Mouse (Mus musculus) hindlimb bud, embryonic 11.5 days (tissue): ENCODE results near the gene Lin54.

Experiments
- DNase-seq: peaks from one replicate; pipeline ENCODE4 v3.0.0-alpha.2; 2012; ENCODE audit warnings: low read depth, low spot score; ENCODE audit errors: extremely low spot score

Gene Lin54

DNA sequence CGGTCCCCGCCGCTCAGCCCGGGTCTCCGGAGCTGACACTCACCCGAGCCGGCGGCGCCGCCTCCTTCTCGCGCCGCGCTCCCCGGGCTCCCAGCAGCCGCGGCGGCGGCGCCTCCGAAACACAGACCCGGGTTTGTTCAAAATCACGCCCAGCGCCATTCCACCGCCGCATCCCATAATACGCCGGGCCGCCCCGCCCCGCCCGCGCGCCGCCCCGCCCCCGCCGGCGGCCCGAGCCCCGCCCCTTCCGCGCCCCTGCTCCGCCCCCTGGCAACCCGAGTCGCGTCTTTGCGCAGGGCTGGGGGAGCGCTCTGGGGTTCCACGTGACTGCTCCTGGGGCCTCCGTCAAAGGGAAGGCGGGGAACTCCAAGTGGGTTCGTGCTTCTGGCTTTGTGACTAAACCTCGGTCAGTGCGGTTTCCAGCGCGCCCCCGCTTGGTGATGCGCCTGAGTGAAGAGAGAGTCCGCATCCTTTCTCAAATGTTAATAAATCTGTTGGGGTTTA, at the start of gene Lin54:
Lin54 (minus strand) TSS at position 182 of the 504 bp plus-strand sequence.
- no peak for DNase-seq

- DNase-seq: no peak
Observed at GRCm38 (mm10) chr5:100550151-100550550, 49.7 kb upstream of the Lin54 start.

DNA sequence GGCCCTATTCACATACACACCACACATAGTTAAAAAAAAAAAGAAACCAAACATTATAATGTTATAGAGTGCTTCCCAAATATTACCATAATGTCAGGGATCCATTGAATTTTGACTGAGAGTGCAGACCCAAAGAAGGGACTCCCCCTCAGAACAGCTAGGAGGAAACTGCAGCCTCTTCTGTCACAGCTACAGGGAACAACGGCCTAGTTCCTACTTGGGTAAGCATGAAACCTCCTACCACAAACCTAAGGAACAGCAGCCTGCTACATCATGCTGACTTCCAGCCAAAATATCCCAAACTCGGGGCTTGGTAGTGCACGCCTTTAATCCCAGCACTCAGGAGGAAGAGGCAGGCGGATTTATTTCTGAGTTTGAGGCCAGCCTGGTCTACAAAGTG, 48.9 kb upstream of the Lin54 start:
- DNase-seq: no peak

- no peak for DNase-seq
Observed at GRCm38 (mm10) chr5:100548236-100548635, 47.8 kb upstream of the Lin54 start.

GRCm38 (mm10) chr5:100546294-100547080, 46.0 kb upstream of the Lin54 start:
- no peak for DNase-seq

DNA sequence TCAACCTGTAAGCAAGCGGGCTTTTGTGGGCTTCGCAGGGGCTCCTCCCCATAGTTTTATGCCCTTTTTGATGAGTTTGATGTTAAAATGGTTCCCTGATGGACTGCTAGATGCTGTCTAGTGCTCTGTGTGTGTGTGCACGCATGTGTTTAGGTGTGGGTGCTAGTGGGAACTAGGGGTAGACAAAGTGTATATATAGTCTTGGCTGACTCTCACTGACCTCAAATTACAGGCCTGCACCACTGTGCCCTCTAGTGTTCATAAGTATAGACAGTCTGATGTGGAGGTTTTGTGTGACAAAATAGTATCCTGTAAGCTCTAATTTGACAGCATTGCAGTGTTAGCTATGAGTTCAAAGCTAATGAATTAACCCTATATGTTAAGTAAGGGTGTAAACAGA, 36.2 kb upstream of the Lin54 start:
- no peak for DNase-seq

DNA sequence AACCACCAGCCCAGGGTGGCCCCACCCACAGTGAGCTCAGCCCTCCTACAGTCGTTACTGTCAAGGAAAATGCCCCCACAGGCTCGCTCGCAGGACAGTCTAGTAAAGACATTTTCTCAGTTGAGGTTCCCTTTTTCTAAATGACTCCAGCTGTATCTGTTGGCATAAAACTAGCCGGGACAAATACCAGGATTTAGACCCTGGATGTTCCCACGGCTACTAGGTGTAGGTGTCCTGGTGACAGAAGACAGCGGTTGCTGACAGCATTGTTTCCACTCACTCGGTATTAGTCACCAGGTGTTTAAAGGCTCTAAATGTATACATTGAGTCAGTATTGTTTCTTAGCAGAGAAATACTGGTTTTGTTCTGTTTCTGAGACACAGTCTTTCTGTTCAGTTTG, 35.4 kb upstream of the Lin54 start:
- DNase-seq: no peak

GRCm38 (mm10) chr5:100526164-100526563, 25.7 kb upstream of the Lin54 start:
- no peak for DNase-seq

DNA sequence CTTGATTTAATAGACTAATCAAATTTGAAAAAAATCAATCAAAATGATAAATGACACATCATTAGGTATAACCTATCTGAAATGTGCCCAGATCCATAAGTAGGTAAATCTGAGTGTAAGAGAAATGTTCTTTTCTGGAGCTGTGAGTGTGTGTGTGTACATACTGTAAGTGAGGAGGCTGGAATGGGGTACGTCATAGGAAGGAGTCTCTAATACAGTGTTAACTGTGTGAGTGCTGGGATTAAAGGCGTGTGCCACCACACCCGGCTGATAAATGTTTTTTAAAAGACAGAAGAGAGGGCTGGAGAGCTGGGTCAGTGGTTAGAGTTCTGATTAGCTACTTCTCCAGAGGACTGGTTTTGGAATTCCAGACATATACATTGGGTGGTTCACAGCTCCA, 25.2 kb upstream of the Lin54 start:
- DNase-seq: no peak

DNA sequence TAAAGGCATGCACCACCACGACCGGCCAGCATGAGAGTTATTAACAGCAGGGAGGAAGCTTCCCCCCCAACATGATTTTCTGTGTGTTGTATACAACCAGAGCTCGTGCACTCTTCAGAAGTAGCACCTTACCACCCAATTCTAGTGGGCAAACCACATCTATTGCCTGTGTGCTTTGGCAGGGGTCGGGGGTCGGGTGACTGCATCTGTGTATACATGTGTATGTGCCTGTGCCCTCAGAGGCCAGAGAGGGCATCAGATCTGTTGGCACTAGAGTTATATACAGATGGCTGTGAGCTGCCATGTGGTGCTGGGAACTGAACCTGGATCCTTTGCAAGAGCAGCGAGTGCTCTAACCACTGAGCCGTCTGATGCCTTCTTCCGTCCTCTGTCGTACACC, 24.5 kb upstream of the Lin54 start:
- DNase-seq: no peak

DNA sequence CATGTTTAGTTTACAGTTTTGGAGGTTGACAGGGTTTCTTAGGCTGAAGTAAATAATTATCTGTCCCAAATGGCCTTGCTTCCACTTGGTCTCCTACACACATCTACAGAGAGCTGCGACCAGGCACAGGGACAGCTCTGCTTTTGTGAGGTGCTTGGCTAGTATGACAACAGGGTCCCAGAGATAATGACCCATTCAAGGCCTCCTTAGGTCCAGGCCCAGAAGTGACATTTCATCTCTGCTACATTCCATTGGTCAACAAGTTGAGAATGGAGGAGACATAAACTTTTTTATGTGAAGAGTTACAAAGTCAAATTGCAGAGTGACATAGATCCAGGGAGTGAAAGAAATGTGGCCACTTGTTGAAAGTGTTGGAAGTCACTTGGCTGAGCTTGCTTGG, 22.9 kb upstream of the Lin54 start:
- no peak for DNase-seq

DNA sequence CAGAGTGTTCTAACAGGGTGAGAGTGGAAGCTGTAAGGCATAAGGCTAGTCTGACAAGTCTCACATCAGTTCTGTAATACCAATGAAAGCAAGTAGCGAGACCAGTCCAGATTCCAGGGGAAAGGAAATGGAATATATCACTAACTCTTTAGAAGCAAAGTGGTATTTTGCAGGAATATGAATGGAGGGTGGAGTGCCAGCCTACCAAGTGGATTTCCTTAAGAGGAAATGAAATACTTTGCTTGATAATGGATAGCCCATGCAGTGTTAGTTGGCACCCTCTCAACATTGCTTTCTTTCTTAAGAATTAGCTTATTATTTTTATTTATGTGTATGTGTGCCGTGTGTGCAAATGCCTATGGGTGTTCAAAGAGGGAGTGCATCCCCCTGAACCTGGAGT, 19.8 kb upstream of the Lin54 start:
- no peak for DNase-seq

GRCm38 (mm10) chr5:100519027-100519411, 18.6 kb upstream of the Lin54 start:
- no peak for DNase-seq

DNA sequence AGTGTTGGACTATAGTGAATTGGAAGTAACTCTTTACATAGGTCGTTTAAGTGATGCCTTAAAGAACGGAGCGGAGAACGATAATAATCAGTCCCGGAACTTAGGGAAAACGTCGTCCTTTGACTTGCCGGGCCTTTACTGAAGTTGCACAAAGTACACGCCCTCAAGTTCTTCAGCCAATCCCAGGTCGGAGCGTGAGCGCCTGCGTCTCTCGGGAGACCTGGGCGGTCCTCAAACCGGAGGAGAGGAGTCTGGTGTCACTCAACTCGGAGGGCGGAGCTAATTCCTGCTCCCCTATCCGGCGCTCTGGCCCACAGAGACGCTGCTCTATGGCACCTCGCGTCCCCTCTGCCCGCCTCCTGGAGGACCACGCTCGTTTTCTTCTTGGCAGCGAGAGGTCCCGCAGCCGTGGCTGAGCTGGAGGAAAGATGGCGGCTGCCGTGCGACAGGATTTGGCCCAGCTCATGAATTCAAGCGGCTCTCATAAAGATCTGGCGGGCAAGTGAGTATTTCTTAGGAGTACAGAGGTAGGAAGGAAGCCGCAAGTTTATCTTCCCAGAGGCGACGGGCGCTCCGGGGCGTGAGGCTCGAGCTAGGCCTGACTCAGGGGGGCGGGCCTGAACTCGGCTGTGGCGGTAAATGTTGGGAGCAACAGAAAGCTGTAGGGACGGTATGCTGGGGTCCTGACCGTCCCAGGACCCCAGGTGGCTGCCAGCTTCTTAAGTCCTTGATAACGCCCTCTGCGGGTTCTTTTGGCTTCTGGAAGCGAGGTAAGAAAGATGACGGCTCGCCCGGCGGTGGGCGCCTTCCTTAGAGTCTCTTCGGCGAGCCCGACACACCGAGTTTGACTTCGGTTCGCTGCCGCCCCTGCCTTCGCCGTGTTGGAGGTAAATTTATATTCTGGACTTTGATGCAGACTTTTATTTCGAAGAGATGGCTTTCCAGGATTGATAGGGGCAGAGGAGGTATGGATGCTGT, 17.9 kb upstream of the Lin54 start, which contains the start of gene Cops4:
Cops4 (plus strand) TSS at position 261 of the 978 bp plus-strand sequence.
- DNase-seq: peak; percentile 99

DNA sequence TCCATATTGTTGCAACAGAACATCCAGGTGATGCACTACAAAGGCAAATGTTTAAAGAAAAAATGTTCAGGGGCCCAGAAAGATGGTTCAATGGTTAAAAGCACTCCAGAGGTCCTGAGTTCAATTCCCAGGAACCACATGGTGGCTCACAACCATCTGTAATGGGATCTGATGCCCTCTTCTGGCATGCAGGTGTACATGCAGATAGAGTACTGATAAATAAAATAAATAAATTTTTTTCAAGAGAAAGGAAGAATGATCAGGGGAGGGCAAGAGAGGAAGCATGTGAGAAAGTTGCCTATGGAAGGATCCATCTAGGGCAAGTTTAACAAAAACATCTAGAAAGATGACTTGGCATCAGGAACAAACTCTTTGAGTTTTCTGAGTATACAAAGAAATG, 12.1 kb upstream of the Lin54 start:
- DNase-seq: no peak

GRCm38 (mm10) chr5:100509247-100509646, 8.8 kb upstream of the Lin54 start:
- DNase-seq: no peak

DNA sequence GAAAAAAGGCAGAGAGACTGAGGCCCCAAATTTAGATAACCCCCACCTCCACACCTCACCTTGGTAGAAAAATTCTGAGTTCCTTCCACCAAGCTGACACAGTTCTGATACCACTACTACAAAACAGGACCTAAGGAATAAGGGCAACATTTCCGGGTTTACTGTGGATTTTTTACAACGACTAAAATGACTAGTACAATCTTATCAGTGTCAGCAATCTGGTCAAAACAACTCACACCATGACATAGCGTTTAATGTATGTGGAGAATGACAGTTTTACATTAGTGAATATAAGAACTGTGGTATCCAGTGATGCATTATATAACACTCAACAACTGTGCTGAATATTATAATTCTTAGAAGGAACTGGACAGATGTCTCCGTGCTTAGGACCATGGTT, 828 bp upstream of the Lin54 start:
- no peak for DNase-seq

GRCm38 (mm10) chr5:100499831-100500304, 571 bp downstream of the Lin54 start:
- no peak for DNase-seq

- no peak for DNase-seq
Observed at GRCm38 (mm10) chr5:100499243-100499642, 1.2 kb downstream of the Lin54 start.

DNA sequence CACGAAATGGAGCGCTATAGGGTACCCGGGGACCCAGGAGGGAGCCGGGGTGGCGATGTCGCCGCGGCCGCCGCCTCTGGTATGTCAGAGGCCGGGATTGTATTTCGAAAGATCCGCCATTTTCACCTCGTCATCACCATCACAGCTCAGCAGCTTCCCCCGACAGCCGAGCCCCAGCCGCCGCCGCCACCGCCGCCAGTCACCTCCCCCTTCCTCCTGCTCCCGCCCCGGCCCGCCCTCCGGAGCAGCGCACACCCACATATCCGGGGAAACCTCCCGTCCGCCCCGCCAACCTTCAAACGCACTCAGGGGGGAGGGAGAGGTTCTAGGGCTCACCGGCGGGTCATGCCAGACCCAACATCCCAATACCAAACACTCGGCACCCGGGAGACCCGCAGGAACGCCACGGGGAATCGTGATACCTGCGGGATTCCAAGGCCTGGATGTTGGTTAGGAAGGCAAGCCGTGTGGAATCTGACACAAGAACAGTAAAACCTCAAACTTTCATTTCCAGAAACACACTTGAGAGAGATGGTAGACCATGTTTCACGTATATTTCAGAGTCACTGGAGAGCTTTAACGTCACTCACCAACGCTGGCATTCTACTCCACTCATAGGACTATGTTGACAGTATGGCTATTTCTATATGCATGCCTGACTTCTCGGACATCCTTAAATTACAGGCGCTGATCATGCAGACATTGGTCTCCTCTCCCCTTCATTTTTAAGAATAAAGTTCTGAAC, 1.8 kb downstream of the Lin54 start:
- DNase-seq: no peak

- DNase-seq: no peak
Observed at GRCm38 (mm10) chr5:100491704-100492103, 8.7 kb downstream of the Lin54 start.
